Mouse (Mus musculus) MEL (cell line): ENCODE data around the gene Eng. TPM values are rescaled to one million over a fixed set of nuclear protein-coding genes. Genes with fewer than 3 reads are reported as not detected.

Source experiments
- DNase-seq: peaks from one replicate; pipeline ENCODE4 v3.0.0; 2011; ENCODE audit warnings: low read depth, low spot score
- H3K27ac ChIP-seq: 2 replicates; pipeline ENCODE4 v1.5.1; 2012; ENCODE audit warnings: low read depth, mild to moderate bottlenecking, control low read depth, low read length, moderate library complexity; ENCODE audit not compliant: control insufficient read depth
- H3K27me3 ChIP-seq, 2 experiments: fragments of 150-350 bp in 1 of 2; sonication (generic) in 1 of 2; 2 replicates each; pipeline ENCODE4 v1.6.1; 2012; ENCODE audit warnings: low read length in 2 of 2, mild to moderate bottlenecking in 2 of 2, improper control_type of control experiment in 1 of 2, moderate library complexity in 1 of 2; ENCODE audit not compliant: insufficient read depth in 2 of 2, control insufficient read depth in 1 of 2
- H3K36me3 ChIP-seq, 2 experiments: 2 replicates each; pipeline ENCODE4 v1.6.1; 2012 to 2014; ENCODE audit warnings: low read length in 2 of 2, improper control_type of control experiment in 1 of 2, inconsistent platforms in 1 of 2, mild to moderate bottlenecking in 1 of 2; ENCODE audit not compliant: insufficient read depth in 2 of 2, control insufficient read depth in 1 of 2
- H3K4me1 ChIP-seq, 2 experiments: fragments of 150-350 bp in 1 of 2; sonication (generic) in 1 of 2; 2 replicates each; pipeline ENCODE4 v1.6.1; 2012; ENCODE audit warnings: low read length in 2 of 2, improper control_type of control experiment in 1 of 2, mild to moderate bottlenecking in 1 of 2; ENCODE audit not compliant: insufficient read depth in 2 of 2, control insufficient read depth in 1 of 2
- H3K4me3 ChIP-seq, 2 experiments: fragments of 150-350 bp in 1 of 2; sonication (generic) in 1 of 2; 2 replicates each; pipeline ENCODE4 v1.5.1; 2012; ENCODE audit warnings: low read depth in 2 of 2, low read length in 2 of 2, mild to moderate bottlenecking in 2 of 2, moderate library complexity in 2 of 2, control low read depth in 1 of 2, improper control_type of control experiment in 1 of 2; ENCODE audit not compliant: control insufficient read depth in 1 of 2, insufficient read depth in 1 of 2
- H3K79me2 ChIP-seq: 2 replicates; pipeline ENCODE4 v1.6.1; 2012; ENCODE audit warnings: mild to moderate bottlenecking, low read length, moderate library complexity; ENCODE audit not compliant: control insufficient read depth, poor library complexity, insufficient read depth
- H3K9ac ChIP-seq: 2 replicates; pipeline ENCODE4 v1.6.1; 2012; ENCODE audit warnings: low read depth, mild to moderate bottlenecking, control low read depth, low read length, moderate library complexity; ENCODE audit not compliant: control insufficient read depth, poor library complexity, severe bottlenecking
- H3K9me3 ChIP-seq: fragments of 150-350 bp; sonication (generic); replicated peaks from 2 replicates; pipeline ENCODE4 v1.6.1; 2012; ENCODE audit warnings: mild to moderate bottlenecking, low read length, improper control_type of control experiment, moderate library complexity; ENCODE audit not compliant: insufficient read depth
- BHLHE40 ChIP-seq: IDR thresholded peaks from 2 replicates; pipeline ENCODE4 v1.6.1; 2012; ENCODE audit warnings: low read depth, mild to moderate bottlenecking, inconsistent platforms, low read length, improper control_type of control experiment, borderline replicate concordance
- E2F4 ChIP-seq: IDR thresholded peaks from 2 replicates; pipeline ENCODE4 v1.6.1; 2011; ENCODE audit warnings: low read depth, low read length, improper control_type of control experiment, borderline replicate concordance
- ELF1 ChIP-seq: IDR thresholded peaks from 2 replicates; pipeline ENCODE4 v1.6.1; 2014; ENCODE audit warnings: low read depth, mild to moderate bottlenecking, inconsistent platforms, low read length, improper control_type of control experiment, moderate library complexity
- ETS1 ChIP-seq: IDR thresholded peaks from 2 replicates; pipeline ENCODE4 v1.6.1; 2012; ENCODE audit warnings: low read depth, mild to moderate bottlenecking, inconsistent platforms, low read length, improper control_type of control experiment, moderate library complexity
- HCFC1 ChIP-seq: IDR thresholded peaks from 2 replicates; pipeline ENCODE4 v1.6.1; 2012; ENCODE audit warnings: low read depth, mild to moderate bottlenecking, inconsistent platforms, low read length, improper control_type of control experiment, moderate library complexity
- KAT2A ChIP-seq: conservative IDR thresholded peaks from 2 replicates; pipeline ENCODE4 v1.6.1; 2012; ENCODE audit warnings: low read depth, low read length, improper control_type of control experiment, inconsistent platforms
- MAFK ChIP-seq: IDR thresholded peaks from 2 replicates; pipeline ENCODE4 v1.6.1; 2011; ENCODE audit warnings: low read depth, mild to moderate bottlenecking, low read length, improper control_type of control experiment, borderline replicate concordance
- MEF2A ChIP-seq: IDR thresholded peaks from 2 replicates; pipeline ENCODE4 v1.6.1; 2014; ENCODE audit warnings: low read depth, mild to moderate bottlenecking, inconsistent platforms, low read length, improper control_type of control experiment; ENCODE audit not compliant: poor library complexity, insufficient replicate concordance, severe bottlenecking; ENCODE audit errors: extremely low read depth
- MYB ChIP-seq: IDR thresholded peaks from 2 replicates; pipeline ENCODE4 v1.6.1; 2011; ENCODE audit warnings: mild to moderate bottlenecking, low read depth, low read length, improper control_type of control experiment
- NRF1 ChIP-seq: IDR thresholded peaks from 2 replicates; pipeline ENCODE4 v1.6.1; 2014; ENCODE audit warnings: low read depth, mild to moderate bottlenecking, inconsistent platforms, low read length, improper control_type of control experiment, moderate library complexity; ENCODE audit not compliant: poor library complexity, insufficient read depth, severe bottlenecking
- POLR2AphosphoS2 ChIP-seq: IDR thresholded peaks from 2 replicates; pipeline ENCODE4 v1.6.1; 2011; ENCODE audit warnings: low read length, improper control_type of control experiment
- POLR2AphosphoS5 ChIP-seq: IDR thresholded peaks from 2 replicates; pipeline ENCODE4 v1.6.1; 2012; ENCODE audit warnings: low read depth, borderline replicate concordance, mild to moderate bottlenecking, inconsistent platforms, low read length, moderate library complexity, mixed read lengths
- SIN3A ChIP-seq: IDR thresholded peaks from 2 replicates; pipeline ENCODE4 v1.6.1; 2012; ENCODE audit warnings: low read length, improper control_type of control experiment, inconsistent platforms
- SMC3 ChIP-seq: IDR thresholded peaks from 2 replicates; pipeline ENCODE4 v1.6.1; 2011; ENCODE audit warnings: low read depth, low read length, improper control_type of control experiment
- USF2 ChIP-seq, 2 experiments: IDR thresholded peaks; 2 replicates each; pipeline ENCODE4 v1.6.1; 2011 to 2012; ENCODE audit warnings: improper control_type of control experiment in 2 of 2, low read length in 2 of 2, borderline replicate concordance in 1 of 2, inconsistent platforms in 1 of 2, low read depth in 1 of 2, mild to moderate bottlenecking in 1 of 2; ENCODE audit not compliant: insufficient read depth in 1 of 2
- ZKSCAN1 ChIP-seq: IDR thresholded peaks from 2 replicates; pipeline ENCODE4 v1.6.1; 2012; ENCODE audit warnings: low read depth, mild to moderate bottlenecking, inconsistent platforms, low read length, improper control_type of control experiment, moderate library complexity
- ZMIZ1 ChIP-seq: IDR thresholded peaks from 2 replicates; pipeline ENCODE4 v1.6.1; 2012; ENCODE audit warnings: low read depth, mild to moderate bottlenecking, inconsistent platforms, low read length, improper control_type of control experiment, moderate library complexity
- polyA plus RNA-seq, 2 experiments: library from polyadenylated mRNA; stranded (reverse) in 1 of 2; unstranded in 1 of 2; fragments of >175 nt in 1 of 2; fragments of >200 nt in 1 of 2; gene quantifications; 2 replicates each; pipeline versions ENCODE4 v1.2.1 to v1.2.4; 2012; ENCODE audit warnings: low replicate concordance in 2 of 2, low read depth in 1 of 2; ENCODE audit not compliant: insufficient read length in 2 of 2, insufficient read depth in 1 of 2, missing spikeins in 1 of 2
- total RNA-seq: library from RNA; depleted of rRNA; stranded (reverse); fragments of 300-350 nt; gene quantifications from 2 replicates; pipeline ENCODE4 v1.2.3, GENCODE M21; 2012

Eng gene
- total and polyA plus RNA-seq, 3 experiments, result 0.73 to 1.0 TPM; not detected in 1

DNA sequence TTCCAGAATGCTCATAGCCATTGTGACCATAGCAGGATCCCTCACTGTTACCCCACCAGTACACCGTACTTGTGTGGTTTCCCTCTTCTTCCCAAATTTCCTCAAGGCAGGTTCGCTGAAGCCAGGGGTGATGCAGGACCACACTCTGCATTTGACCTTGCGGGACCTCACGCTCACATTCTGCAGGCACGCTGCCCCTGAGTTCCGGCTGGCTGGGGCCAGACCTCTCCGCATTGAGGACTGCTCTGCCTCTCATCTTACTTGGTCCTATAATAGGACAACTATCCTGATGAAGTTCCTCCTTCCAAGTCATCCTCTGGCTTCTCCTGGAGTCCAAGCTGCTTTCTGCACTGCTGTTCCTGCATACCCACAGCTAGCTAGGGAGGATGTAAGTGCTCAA, 9.8 kb upstream of the Eng start:
- Histone ChIP-seq H3K36me3 (no peaks in the 10 kb centered on the region), H3K27me3 (no peaks in the 10 kb centered on the region), H3K4me1 (no peaks in the 10 kb centered on the region; a peak in 1 of 4 replicates), H3K9me3 (no peaks in the 10 kb centered on the region), H3K27ac (no peak overlapping the region), H3K79me2 (no peaks in the 10 kb centered on the region), H3K4me3 (no peak overlapping the region), H3K9ac (no peak overlapping the region)
- no peak for DNase-seq
- TF ChIP-seq POLR2AphosphoS2 (no peak), KAT2A (no peak), NRF1 (no peak), BHLHE40 (no peak), ETS1 (no peak), SIN3A (no peak), ZKSCAN1 (no peak), E2F4 (no peak), HCFC1 (no peak), MAFK (no peak)
- TF ChIP-seq, all 39 proteins: peak for 0

DNA sequence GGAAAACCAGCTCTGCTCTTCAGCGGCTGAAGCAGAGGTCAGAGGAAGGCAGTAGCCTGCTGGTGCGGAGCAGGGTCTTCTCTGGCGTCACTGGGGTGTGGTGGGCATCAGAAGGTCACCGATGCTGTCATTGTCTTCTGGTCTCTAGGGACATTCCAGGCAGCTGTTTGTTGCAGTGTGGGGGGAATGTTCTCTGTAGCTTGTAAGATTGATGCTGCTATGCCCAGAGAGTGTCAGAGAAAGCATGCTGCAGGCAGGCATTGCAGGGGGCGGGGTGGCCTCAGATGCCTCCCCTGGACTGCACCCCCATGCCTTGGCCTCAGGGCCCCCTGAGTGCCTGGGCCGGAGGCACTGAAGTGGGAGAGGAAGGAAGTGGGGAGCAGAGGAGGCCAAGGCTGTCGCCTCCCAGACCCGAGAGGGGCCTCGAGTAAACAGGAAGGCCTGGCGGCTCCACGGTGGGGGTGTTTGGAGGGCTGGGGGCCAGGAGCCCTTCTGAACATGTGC, 8.6 kb upstream of the Eng start:
- H3K27me3 ChIP-seq, result no peaks in the 10 kb centered on the region
- TF ChIP-seq ELF1, result 0 out of 2 replicates have a peak, but pooled peaks have one; percentile 11
- no peak for TF ChIP-seq MYB
- TF ChIP-seq, all 39 proteins: peak for 1
- Histone ChIP-seq H3K27ac (no peak overlapping the region), H3K9ac (peak overlapping the region; percentile 21; the same call in 1 of the 2 replicates), H3K9me3 (no peaks in the 10 kb centered on the region), H3K4me3 (no peak overlapping the region), H3K36me3 (no peaks in the 10 kb centered on the region), H3K4me1 (no peaks in the 10 kb centered on the region; a peak in 1 of 4 replicates), H3K79me2 (no peaks in the 10 kb centered on the region)
- peak; percentile 30 for DNase-seq

DNA sequence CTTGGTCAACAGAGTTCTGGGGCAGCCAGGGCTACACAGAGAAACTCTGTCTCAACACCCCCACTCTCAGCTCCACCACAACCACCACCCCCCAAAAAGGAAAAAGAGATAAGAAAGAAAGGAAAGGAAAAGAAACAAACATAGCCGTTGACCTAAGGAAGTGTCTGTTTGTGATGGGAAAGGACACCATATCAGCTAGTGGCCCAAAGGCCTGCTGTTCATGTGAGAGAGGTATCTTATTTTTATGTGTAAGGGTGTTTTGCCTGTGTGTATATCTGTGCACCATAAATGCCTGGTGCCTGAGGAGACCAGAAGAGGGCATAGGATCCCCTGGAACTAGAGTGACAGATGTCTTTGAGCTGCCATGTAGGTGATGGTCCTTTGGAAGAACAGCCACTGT, 6.8 kb upstream of the Eng start:
- TF ChIP-seq USF2 (IDR thresholded peaks at IDR 0.05; ENCODE audit: borderline replicate concordance in 1 of 2, insufficient read depth in 1 of 2, low read depth in 1 of 2, low read length in 2 of 2), result no peak
- no peak for TF ChIP-seq ZMIZ1
- peak; percentile 9; the same call in 1 of the 2 replicates for TF ChIP-seq SMC3
- no peak for TF ChIP-seq HCFC1
- no peak for TF ChIP-seq MEF2A
- TF ChIP-seq POLR2AphosphoS5, result no peak
- no peak for DNase-seq
- no peaks in the 10 kb centered on the region for H3K79me2 ChIP-seq
- H3K4me1 ChIP-seq, result no peaks in the 10 kb centered on the region; a peak in 1 of 4 replicates
- no peaks in the 10 kb centered on the region for H3K36me3 ChIP-seq
- no peak overlapping the region for H3K9ac ChIP-seq
- no peak overlapping the region for H3K27ac ChIP-seq
- H3K9me3 ChIP-seq, result no peaks in the 10 kb centered on the region
- H3K4me3 ChIP-seq, result no peak overlapping the region
- no peaks in the 10 kb centered on the region for H3K27me3 ChIP-seq
